Mouse (Mus musculus): ENCODE measurements around the gene Islr.
A peak's percentile ranks its signal among the peaks of the same experiment; 100 is the strongest.

Gene Islr

DNA sequence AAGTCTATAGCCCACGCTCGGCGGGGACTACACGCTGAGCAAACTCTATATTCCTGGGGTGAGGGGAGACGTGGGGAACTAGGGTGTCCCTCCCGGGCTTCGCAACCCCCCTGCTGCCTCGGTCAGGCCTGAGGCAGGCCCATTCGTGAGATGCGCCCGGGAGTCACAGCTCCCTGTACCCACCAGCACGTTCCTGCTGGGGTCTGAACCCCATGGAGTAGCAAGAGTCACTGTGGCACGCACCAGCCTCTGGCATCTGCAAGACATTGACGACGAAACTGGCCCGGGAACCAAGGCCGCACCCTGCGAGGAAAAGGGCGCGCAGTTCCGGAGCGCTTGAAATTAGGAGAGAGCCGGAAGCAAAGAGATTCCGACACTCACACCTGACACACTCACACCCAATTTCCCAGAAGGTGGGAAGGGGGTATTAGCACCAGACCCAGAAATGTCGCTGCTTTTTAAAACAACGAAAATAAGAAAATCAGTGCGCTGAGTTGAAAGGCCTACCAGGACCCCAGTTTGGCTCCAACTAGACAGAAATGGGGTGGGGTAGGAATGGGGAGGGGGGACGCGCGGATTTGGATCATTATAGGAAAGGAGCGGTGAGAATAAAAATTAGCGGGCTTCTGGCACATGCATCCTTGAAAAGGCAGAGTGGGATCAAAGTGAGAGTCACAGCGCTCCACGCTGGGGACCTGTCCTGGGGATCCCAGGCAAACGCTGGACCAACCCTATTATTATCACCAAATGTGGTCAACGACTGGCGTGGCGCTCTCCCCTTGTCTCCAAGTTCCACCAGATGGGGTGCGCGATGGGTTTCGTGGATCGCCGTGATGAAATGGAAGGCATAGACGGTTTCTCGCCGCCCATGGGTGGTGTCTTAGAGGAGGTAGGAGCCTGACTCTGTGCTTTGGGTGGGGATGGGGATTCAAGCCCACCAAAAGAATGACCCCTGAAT lies 7.2 kb downstream of the Islr start:
- no peak for DNase-seq

DNA sequence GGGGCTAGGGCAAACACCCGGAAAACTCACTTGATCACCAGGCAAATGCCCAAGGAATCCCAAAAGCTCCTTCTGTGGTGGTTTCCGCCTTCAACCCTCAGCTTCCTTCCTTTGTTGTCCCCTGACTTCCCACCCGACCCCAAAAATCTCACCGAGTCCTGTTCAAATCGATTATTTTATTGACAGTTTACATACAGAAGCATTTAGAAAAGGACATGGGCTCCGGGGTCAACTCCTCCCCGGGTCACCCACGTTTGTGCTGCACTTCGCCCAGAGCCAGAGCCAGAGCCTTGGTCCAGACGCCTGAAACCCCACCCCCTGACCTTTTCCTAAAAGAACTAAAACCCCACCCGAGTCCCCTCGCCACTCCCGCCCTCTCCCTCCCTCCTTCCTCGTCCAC lies 8.0 kb downstream of the Islr start:
- no peak for DNase-seq

DNA sequence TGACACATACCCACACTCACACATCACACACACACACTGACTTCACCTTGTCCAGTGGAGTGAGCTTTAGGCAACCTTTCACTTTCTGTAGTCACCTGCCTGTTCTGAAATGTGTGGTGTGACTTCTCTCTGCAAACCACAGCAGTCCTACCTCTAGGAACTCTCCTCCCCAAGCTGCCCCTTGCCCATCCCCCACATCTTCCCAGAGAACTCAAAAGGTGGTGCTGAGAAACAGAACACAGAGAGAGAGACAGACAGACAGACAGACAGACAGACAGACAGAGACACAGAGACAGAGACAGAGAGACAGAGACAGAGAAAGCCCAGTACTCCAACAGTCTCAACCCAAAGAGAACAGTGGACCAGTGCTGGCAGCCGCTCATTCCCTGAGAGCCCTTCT lies 8.4 kb downstream of the Islr start:
- DNase-seq: no peak

DNA sequence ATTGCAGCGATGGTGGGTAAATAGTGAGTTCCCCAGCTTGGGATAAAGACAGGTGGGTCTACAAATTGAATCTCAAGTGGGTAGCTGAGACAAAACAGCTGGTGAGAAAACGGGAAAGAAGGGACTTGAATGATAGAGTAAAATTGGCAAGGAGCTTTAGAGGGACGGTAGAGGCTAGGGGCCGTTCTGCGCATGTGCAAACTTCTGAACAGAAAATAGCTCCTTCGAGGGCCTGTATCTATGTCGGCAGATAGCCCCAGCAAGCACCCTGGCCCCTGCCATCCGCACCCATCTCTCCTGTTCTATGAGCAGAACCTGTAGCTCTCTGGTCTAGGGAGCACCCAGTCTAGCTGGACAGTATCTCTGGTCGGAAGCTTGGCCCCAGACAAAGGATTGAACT lies 9.9 kb downstream of the Islr start:
- no peak for DNase-seq

DNA sequence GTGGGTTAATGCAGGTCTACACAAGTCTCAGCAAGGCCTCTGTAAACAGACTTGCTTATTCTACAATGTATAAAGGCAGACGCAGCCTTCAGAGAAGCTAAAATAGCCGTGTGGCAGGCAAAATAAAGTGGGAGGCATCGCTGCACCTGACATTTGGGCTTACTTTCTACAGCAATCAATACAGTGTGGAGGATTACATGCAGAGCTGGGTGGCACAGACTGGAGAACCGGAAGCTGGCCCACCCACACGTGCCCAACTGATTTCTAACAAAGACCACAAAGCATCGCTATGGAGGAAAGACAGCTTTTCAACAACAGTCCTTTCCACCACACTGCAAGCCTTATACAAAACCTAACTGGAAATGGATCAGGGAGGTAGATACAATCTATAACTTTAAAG lies 19.6 kb downstream of the Islr start:
- no peak for DNase-seq

DNA sequence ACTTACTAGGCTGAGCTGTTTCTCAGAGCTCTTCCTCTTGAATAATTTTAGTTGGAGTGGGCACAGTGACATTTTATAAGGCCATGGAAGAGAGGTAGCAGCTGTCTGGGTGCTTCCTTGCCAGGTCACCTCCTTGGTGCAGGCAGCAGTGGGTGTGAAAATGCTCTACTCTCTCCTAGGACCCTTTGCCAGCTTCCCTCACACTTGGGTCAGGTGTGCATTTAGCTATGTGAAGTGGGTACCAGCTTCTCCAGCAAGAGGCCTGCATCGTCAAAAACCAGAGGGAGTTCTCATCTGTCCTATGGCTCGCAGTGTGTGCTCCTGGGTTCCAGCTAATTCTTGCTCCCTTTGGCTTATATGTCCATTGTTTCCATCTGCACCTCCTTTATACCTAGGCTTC lies 24.7 kb downstream of the Islr start:
- DNase-seq: no peak

DNA sequence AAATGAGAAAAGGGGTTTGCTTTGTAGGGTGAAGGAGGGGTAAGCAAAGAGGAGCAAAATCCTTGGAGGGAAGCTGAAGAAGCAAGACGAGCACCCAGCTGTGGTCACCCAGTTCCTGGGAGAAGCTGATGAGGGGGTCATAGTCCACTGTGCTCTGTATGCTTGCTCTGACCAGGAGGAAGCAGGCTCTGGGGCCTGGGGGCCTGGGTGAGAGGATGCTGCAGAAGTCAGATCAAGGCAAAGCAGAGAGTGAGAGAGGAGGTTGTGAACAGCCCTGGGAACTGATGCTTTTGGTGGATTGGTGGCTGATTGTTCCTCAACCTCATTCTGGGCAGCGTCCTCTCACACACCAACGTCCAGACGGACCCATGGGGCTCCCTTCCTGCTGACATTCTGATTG lies 26.9 kb downstream of the Islr start:
- no peak for DNase-seq

DNA sequence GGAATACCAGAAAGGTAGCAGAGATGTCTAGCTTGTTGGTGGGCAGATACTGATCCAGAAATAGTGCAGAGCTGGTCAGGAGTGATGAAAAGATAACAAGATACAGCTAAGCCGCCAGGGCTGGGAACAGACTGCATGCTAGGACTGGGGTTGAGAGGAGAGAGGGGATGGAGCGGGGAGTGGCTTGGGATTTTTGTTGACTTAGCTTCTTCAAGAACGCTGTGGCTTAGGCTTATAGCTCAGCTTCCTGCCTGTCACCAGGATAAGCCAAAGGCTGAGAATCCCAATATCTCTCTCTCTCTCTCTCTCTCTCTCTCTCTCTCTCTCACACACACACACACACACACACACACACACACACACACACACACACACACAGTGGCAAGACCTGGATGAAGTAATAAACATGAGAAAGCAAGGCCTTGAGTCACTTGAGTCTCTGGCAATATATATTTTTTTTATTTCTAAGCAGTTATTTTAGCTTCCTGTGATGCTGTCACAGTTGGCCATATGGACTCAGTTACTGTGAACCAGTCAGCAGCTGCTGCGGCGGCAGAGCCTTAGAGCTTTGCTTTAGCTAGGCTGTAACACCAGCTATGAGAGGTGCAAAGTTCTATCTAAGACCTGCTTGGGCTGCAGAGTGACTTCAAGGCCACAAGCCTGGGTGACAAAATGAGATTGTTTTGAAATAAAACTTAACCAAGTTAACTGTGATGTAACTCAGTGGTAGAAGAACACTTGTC lies 28.2 kb downstream of the Islr start:
- DNase-seq: no peak

DNA sequence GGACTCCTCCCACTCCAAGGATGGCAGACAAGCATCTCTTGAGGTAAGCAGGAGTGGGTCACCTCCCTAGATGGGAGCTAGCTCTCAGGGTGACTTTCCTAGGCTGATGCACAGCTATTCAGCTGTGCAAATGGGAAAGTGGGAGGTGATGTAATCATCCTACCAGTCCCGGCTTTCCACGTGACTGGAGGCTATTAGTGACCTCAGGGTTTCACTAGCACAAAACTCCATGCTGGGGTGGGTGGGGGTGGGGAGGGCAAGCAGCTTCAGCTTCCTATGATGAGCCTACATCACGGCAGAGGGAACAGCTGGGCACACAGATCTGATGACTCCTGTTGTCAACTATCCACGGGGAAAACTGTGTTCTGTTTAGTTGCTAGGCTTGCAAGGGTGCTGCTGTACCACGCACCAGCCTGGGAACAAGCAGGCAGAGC lies 29.3 kb downstream of the Islr start:
- DNase-seq: no peak

DNA sequence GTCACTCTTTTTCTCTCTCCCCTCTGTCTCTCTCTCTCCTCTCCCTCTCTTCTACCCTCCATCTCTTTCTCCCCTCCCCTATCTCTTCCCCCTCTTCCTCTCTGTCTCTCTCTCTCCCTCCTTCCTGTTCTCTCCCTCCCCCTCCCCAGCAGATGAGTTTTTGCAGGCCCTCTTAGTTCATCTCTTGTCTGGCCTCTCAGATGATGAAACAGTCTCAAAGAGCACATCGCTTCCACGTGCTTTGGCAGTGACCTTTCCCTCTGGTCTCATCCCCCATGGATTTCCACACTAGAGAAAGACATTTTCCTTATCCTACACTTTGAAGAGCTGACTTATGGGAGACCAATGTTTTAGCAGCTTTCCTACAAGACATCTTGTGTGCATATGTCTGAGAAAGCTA lies 31.2 kb downstream of the Islr start:
- no peak for DNase-seq

DNA sequence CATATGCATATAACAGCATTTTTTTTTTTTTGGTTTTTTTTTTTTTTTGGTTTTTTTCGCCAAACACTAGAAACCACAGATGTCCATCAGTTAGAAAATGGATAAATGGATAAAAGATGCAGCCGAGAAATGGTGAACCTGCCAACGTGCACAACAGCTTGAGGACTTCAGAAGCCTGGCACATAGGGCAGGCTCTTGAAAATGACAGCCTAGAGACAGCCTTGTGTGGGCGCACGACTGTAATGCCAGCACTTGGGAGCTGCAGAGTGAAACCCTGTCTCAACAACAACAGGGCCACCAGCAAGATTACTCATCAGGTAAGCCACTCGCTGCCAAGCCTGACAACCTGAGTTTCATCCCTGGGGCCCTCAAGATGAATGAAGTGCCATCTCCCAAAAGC lies 34.7 kb downstream of the Islr start:
- no peak for DNase-seq

DNA sequence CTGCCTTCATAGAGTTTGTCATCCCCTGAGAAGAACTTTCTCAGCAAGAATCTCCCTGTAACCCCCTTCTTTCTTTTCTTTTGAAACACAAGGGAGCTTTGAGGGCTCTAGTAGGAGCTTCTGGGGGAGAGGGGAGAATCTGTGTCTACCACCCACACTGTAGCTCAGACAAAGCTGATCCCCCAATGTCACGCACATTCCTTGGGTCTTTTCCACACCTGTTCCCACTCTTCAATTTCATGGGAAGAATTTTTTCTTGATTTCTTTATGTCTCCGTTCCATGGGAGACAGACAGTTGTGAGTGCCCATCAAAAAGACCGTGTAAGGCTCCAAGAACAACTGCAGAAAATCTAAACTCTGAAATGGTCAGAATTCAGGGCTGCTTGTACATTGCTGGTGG lies 35.2 kb downstream of the Islr start:
- DNase-seq: no peak

DNA sequence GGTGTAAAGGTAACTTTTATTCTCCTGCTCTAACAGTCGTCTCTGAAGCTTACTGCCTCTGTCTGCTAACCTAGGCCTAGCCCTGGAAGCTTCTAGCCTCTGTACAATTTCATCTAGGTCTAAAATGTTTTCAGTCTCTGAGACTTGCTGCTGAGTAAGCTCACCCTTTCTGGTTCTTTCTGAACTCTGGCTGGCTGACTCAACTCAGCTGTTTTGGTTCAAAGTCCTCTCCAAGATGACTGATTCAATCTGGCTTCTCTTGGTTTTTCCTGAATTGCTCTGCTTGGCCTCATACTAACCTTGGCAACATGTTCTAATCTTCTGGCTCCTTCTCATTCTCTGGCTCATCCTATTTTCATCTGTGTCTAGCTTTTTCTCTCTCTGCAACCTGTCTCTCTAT lies 38.3 kb downstream of the Islr start:
- no peak for DNase-seq

DNA sequence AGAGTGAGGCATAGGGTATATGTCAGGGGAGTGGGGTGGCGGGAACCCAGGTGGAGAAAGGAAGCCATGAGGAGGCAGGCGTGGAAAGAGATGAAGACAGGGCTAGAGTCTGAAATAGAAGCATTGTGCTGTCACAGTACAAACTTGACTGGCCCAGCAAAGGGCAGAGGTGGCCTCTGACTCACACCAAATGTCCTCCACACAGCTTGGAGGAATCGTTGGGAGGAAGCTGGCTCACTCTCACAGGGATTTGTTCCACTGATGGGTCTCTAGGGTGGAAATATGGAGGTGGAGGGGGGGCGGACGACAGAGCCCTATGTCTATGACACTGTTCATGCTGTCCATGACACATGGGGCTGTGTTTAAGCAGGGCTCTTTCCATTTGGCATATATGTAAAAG lies 41.0 kb downstream of the Islr start:
- DNase-seq: no peak

DNA sequence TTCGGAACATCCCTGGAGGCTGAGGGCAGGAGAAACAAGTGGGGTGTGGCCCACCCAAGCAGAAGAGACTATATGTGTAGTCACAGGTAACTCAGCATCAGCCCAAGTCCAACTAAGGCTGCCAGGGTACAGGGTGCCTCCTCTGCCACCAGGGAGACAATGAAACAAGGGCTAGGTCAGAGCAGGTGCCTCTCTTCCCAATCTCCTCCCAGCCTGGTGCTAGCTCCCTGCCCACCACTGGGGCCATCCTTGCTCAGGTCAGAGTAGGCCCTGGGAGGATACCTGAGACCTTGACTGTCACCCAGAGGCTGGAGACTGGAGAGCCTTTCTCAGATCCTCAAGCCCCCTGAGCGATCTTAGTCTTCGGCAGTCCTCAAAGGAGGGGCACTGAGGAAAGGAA lies 41.9 kb downstream of the Islr start:
- no peak for DNase-seq

DNA sequence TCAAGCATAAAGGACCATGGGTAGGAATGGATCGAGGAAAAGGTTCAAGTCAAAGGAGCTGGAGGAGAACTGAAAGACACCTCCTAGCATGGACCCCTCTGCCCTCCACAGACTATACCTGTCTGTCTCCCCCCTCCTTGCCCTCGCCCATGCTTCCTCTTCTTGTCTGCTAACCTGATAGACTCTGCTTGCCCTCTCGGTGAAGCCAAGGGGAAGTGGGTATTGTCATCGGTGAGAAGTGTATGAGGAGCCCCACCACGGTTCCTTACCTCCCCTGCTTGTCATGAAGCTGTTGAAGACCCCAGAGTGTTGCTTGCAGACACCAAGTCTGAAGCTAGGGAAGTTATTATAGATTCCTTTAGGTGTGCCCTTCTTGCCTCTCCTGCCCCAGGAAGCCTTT lies 43.8 kb downstream of the Islr start:
- no peak for DNase-seq

DNA sequence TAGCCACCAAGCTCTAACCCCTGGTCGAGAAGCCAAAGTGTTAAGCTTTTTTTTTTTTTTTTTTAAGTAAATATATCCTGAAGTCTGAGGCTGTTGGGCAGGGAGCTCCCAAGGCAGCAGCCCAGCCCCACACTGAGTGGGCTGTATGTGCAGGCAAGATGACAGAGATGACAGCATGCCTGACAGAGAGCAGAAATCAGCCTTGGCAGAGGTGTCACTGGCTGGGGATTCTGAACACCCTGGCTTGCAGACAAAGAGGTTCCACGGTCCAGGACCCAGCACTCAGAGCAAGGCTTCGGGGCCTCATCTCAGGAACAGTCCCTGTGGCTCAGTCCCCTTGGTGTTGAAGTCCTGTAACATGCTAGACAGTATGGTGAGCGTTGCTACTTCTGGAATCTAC lies 44.3 kb downstream of the Islr start:
- DNase-seq: no peak

DNA sequence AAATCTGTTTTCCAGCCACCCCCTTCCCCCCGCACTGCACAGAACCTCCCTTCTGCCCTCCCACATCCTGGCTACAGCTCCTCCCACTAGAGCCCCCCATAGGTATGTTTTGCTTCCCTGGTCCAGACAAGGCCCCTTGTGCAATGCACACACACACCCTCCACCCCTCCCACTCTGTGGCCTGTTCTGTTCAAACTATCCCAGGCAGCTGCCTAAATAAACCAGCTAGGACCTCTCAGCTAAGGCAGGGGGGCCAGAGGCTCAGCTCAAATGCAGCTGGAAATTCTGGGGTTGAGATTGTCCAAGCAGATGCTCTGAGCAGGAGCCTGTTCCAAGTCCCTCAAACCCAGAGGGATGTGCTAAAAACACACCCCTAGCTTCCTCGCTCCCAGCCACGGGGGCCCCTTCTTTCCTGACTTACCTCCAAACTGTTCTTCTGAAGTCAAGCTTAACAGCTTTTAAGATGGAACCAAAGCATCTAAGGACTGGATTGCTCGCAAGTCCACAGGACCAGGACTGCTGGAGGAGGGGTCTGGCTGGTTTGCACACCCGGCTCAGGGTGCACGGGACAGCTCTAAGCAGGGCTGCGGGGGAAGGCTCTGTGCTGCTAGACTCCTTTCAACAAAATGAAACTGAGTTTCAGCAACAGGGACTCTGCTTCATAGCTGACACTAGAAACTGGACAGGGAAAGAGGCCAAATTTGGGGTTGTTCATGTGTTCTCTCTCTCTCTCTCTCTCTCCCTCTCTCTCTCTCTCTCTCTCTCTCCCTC lies 45.4 kb downstream of the Islr start:
- DNase-seq: peak; percentile 48

DNA sequence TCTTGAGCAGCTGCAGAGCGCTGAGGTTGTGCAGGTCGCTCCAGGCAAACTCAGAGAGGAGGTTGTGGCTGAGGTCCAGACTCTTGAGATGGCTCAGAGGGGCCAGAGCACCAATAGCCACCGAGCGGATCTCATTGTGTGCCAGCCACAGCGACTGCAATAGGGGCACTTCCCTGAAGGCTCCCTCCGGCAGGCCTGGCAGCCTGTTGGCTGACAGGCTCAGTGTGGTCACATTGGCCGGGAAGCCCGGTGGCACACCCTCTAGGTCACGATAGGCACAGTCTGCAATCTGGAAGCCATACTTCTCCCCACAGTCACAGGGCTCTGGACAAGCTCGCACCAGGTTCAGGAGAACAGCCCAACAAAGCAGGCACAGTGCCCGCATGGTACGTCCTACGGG lies 46.3 kb downstream of the Islr start:
- no peak for DNase-seq

DNA sequence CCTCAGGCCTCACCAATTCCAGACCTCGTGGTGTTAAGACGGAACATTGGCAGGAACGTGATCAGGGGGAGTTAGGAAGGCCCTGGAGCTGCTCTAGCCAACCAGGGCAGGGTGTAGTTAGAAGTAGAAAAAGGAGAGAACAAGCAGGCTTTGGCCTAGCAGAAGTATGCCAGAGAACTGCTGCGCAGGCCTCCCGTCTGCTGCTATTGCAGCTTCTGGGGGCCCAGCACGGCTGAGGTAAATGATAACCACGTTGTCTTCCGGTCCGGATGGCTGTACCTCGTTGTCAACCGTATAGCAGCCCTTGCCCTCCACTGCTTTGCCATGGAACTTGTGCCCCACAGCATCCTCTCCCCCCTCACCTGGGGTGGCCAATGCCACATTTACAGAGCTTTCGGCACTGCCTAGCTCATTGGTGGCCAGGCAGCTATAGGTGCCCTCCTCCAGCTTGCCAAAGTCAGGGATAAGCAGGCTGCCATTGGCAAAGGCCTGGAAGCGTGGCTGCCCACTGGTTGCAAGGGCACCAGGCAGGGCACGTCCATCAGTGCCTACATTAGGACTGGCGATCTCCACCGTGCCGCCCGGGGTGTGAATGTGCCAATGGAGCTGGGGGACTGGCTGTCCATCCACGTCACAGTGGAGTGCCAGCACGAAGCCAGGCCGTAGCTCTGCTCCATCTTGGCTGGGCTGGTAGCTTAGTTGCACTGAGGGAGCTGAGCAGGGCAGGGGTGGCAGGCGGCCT lies 47.1 kb downstream of the Islr start:
- DNase-seq: no peak

DNA sequence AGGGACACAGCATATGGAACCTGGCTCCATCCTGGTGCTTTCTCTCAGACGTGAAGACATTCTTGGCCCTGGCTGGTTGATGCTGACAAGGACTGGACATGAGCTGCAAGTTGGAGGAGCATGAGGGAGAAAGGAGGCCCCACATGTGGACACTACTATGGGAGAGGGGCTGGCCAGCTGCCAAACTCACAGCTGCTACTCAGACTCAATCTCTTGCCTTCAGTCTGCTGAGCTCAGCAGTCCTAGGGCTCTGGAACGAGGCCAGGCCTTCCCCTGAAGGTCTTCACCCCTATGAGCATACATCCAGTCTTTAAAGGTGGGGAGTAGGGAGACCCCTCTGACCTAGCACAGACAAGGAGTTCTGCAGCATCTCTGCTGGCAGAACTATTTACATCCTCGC lies 48.7 kb downstream of the Islr start:
- DNase-seq: peak; percentile 83

DNA sequence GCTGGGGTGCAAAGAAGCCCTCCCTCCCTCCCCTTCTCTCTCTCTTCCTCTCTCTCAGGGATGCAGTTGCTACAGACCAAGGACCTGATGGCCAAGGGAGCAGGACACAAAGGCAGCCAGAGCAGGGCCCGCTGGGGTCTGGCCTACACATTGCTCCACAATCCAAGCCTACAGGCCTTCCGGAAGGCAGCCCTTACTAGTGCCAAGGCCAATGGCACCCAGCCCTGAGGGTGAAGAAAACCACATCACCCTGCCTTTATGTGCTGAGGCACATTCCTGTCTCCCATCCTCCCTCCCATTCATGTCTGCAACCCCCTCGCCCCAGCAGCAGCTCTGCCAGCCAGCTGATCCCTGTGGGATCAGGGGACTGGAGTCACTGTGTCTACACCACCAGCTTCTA lies 51.0 kb downstream of the Islr start:
- DNase-seq: no peak

All from kidney, postnatal 14 days (tissue).